Mouse (Mus musculus) right cerebral cortex, postnatal 10 days (tissue): ENCODE data around the gene Mmp21.
A peak's percentile ranks its signal among the peaks of the same experiment; 100 is the strongest.
"Not testable (repeated sequence)": the region's sequence is repeated elsewhere in the genome, so short reads cannot be mapped to it uniquely, and the experiment has no call there.

Experiments
- DNase-seq, 2 experiments: peaks; one replicate each; pipeline ENCODE4 v3.0.0; 2021; ENCODE audit warnings: low spot score in 2 of 2

Gene Mmp21

GRCm38 (mm10) chr7:133679961-133680360, at the start of gene Mmp21:
Gene Mmp21 (minus strand): TSS chr7:133680061.
- no peak for DNase-seq

- DNase-seq = no peak
These were observed 49.5 kb upstream of the Mmp21 start for GRCm38 (mm10) chr7:133729351-133729750.

- no peak for DNase-seq
These were observed 47.2 kb upstream of the Mmp21 start for GRCm38 (mm10) chr7:133727027-133727426.

GRCm38 (mm10) chr7:133725571-133725970, 45.7 kb upstream of the Mmp21 start:
- DNase-seq = no peak

DNA sequence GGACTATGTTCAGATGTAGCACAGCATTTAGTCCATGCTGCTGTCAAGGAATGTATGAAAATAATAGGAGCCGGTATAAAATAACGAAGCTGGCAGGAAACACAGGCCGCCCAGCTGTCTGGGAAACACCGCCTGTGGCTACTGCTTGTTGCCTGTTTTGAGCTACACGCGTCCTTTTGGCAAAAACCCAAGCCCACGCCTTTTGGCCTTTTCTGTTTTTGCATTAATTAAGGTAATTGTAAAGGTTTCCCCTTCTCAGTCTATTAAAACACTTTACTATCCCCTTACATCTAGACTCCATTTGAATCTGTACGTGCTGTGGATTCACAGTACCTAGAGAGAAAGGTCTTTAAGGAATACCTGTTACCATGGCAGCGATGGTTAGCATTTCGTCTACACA, 45.0 kb upstream of the Mmp21 start:
- DNase-seq = peak in 1 of 2 experiments; percentile 53

DNA sequence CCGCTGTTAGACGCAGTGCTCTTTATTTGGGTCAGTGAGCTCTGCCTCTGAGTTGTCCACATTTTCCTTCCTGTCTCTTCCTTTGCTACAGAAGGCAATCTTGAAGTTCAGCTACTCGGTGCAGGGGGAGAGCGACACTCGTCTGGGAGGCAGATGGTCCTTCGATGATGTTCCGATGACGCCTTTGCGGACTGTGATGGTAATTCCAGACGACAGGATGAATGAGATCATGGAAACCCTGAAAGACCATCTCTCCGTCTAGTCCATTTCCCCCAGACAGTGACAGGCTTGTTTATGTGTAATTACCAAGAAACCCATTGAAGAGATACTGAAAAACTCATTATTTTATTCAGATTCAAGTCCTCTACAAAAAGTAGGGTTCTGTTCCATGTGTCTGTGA, 40.8 kb upstream of the Mmp21 start:
- DNase-seq = no peak

GRCm38 (mm10) chr7:133718580-133718979, 38.7 kb upstream of the Mmp21 start:
- no peak for DNase-seq

- no peak for DNase-seq
These were observed 35.5 kb upstream of the Mmp21 start for GRCm38 (mm10) chr7:133715387-133715786.

DNA sequence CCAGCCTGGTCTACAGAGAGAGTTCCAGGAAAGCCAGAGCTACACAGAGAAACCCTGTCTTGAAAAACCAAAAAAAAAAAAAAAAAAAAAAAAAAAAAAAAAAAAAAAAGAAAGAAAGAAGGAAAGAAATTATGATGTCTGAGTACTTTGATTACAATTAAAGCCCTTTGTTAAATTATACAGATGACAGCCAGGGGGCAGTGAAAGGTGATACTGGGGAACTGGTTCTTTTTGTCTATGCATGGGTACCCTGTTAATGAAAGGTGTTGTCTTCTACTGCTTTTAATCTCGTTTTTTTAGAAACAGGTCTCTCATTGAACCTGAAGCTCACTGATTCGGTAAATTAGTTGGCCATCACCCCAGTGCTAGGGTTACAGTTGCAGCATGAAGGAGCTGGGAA, 27.4 kb upstream of the Mmp21 start:
- no peak for DNase-seq

- DNase-seq = no peak
These were observed 24.0 kb upstream of the Mmp21 start for GRCm38 (mm10) chr7:133703906-133704305.

DNA sequence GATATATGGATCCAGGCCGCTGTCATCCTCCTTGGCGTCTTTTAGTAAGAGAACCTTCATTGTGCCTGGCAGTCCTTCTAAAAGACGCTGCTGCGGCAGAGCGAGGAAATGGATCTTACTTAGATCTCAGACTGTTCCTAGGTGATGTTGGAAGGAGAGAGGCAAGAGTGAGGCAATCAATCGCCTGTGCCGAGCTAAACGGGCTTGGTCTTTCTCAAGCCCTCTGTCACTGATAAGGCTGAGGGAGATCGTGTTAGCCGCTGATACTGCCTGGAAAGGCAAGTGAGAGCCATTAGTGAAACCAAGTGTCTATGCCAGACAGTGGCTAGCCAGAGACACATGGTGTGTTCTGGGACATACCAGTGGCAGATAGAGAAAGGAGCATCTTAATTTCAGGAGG, 22.5 kb upstream of the Mmp21 start:
- no peak for DNase-seq

GRCm38 (mm10) chr7:133701366-133701765, 21.5 kb upstream of the Mmp21 start:
- DNase-seq = no peak

GRCm38 (mm10) chr7:133699885-133700284, 20.0 kb upstream of the Mmp21 start:
- no peak for DNase-seq

DNA sequence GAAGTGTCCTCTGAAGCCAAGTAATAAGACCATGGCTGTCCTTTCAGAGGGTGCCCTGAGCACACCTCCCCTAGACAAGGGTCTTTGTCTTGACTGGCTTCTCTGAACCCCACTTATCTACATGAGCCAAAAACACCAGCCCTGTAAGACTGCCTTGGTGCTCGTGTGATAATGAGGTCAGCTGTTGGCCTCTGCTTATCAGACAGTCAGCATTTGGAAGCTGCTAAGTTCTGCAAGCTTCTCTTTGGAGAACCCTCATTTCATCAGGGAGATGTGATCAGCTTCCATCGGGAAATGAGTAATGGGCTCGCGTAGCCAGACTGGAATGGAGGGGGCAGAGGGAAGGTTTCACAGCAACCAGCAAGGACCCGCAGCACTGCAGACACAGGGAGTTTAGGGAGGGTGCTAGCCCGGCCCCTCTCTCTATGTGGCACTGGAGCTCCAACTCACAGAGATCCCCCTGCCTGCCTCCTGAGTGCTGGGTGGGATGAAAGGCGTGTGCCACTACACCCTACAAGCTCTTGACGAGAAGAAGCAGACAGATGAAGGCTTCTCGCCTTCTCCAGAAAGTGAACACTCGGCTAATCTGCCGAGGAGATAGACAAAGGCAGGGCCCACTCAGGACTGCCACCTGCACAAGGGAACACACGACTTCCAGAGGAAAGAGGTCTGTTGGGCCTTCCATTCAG, 18.3 kb upstream of the Mmp21 start:
- no peak for DNase-seq

- not testable (repeated sequence) for DNase-seq
These were observed 5.8 kb upstream of the Mmp21 start for GRCm38 (mm10) chr7:133685644-133686043.

DNA sequence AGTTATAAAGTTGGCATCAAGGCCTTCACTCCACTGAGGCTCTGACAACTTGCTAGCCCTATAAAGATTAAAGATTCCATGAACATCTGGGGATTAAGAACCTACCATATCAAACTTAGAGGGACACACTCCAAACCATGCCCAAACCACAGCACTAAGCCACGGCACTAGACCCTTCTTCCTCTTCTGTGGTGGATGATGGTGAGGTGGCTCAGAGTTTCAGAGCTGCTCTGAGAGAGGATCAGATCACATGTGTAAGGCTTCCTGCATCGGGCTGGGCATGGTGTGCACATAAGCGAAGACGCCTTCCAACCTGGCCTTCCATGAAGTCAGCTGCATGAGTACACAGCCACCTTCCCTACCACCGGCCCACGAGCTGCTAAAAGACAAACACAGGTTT, 4.8 kb upstream of the Mmp21 start:
- DNase-seq = no peak

DNA sequence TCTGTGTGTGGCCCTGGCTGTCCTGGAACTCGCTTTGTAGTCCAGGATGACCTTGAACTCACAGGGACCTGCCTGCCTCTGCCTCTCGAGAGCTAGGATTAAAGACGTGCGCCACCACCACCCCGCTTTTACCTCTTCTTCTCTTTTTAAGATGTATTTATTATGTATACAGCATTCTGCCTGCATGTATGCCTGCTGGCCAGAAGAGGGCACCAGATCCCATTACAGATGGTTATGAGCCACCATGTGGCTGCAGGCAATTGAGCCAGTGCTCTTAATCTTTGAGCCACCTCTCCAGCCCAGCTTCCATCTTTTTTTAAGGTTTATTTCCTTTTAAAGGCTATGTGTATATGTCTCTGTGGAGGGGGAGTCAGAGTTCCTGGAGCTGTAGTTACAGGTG, 4.2 kb upstream of the Mmp21 start:
- DNase-seq = no peak

DNA sequence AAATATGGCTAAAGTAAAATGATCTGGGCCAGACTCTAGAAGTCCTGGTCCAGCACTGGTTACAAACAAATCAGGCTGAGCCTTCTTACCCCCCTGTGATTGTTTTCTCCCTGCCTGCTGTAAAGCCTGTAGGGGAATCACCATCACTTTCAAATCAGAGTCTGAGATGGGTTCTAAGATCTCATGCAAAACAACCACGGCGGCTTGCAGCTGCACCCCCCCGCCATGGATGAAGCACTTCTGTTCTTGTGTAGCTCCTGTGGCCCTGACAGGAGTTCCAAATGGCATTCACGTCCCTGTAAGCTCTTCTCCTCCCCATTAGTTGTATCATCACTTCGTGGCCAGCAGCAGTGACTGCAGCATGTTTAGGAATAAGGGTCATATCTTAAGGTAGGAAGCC, 3.8 kb upstream of the Mmp21 start:
- DNase-seq = no peak

DNA sequence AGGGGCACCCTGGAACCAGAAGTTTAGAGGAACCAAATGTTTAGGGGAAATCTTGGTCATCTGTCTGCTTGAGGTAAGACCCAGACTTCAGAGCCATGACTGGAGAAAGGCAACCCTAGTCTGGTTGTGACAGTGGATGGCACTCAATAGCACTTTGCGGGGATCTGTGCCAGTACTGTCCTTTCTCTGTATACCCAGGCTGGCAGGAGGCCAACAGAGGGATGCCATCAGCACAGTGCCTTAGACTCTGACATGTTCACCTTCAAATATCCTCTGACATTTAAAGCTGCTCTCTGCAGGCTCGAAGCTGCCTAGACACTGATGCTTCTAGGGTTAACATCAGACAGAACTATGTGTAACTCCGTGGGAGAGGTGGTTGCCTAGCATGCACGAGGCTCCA, 422 bp downstream of the Mmp21 start:
- no peak for DNase-seq

- no peak for DNase-seq
These were observed 1.1 kb downstream of the Mmp21 start for GRCm38 (mm10) chr7:133678716-133679115.

DNA sequence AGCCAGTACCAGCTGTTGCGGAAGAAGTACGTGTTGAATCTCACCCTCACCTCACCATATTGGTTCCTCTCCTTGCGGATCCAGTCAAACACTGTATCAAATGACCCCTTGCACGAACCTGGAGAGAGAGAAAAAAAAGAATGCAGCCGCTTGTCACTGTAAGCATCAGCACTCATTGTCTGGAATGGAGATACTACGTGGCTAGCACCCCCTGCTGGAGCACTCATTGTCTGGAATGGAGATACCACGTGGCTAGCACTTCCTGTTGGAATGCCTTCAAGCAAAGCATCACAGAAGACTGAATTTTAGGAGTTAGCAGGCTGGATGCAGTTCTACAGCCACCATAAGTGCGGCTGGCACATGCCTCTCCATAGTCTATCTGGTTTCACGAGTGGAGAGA, 3.9 kb downstream of the Mmp21 start:
- no peak for DNase-seq

DNA sequence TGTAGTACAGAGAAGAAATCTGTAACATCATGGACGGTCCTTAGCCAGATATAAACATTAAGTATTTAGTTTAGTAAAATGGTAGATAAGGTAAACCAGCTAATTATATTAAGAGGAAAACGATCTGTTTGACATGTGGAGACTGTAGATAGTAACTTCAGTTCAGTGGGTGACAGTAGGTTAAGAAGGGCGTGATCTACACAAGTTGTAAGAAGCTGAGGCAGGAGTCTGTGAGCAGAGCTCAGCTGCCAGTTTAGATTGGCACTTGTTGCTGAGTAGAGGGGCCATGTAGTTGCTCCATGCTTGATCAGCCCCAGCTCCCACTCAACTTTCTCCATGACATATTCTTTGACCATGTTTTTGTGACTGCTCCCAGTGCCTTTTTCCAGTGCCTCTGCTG, 9.0 kb downstream of the Mmp21 start:
- DNase-seq = no peak

- no peak for DNase-seq
These were observed 9.9 kb downstream of the Mmp21 start for GRCm38 (mm10) chr7:133669946-133670345.

DNA sequence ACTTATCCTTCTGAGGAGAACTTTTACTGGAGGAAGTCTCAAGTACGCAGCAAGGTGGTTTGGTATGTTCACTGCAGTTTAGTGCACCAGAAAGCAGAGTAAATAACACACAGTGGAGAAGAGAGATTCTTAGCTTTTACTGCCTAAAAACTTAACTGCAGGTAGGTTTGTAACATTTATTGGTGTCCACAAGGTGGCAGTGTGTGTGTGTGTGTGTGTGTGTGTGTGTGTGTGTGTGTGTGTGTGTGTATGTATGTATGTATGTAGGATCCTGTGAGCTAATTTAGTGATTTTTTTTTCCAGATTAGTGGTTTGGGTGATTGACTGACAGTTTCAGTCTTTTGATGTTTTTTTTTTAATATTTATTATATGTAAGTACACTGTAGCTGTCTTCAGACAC, 10.8 kb downstream of the Mmp21 start:
- DNase-seq = no peak
